14 mouse cellular contexts compared by ENCODE assay signal in the genomic region with DNA sequence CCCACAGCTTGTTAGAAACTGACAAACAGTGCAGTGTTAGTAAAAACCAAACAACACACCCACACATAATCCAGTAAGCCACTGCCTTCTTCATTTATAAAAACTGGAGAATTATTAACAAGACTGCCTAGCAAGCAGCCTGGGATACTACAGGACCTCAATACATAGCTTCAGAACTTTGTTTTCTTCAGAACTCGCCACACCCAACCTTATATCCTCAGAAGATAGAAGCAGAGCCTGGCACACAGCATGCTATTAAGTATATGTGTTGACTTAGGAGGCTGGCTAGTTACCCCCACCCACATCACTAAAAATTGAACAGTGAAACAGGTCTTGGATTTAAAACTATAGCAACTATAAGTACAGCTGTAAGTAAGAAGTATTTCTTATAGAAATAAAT.
"Had no signal": no experiment of that assay in that cellular context is flagged by ENCODE, and none has a peak within 500 bp of the region (broad histone marks: within the 10 kb centered on the region; RNA-seq: fewer than 3 reads in every experiment).

No protein-coding gene starts in this region.

- H3K4me2 ChIP-seq: kidney, embryonic 15.5 days; limb, embryonic 12.5 days; liver, embryonic 13.5 days; midbrain, embryonic 13.5 days; neural tube, embryonic 15.5 days; stomach, embryonic 15.5 days had no signal

- H3K9ac ChIP-seq: kidney, embryonic 15.5 days; limb, embryonic 12.5 days; liver, embryonic 13.5 days; midbrain, embryonic 13.5 days; neural tube, embryonic 15.5 days; stomach, embryonic 15.5 days had no signal

- H3K4me3 ChIP-seq: kidney, embryonic 15.5 days; limb, embryonic 12.5 days; liver, embryonic 13.5 days; midbrain, embryonic 13.5 days; myocyte; neural tube, embryonic 15.5 days; stomach, embryonic 15.5 days had no signal

- ATAC-seq: inflammation-experienced regulatory T-cells, adult 6 months; lung, postnatal 0 days; midbrain, embryonic 13.5 days had no signal

- H3K27me3 ChIP-seq: kidney, embryonic 15.5 days; limb, embryonic 12.5 days; liver, embryonic 13.5 days; midbrain, embryonic 13.5 days; neural tube, embryonic 15.5 days; stomach, embryonic 15.5 days had no signal

- H3K9me3 ChIP-seq: kidney, embryonic 15.5 days; limb, embryonic 12.5 days; liver, embryonic 13.5 days; midbrain, embryonic 13.5 days; neural tube, embryonic 15.5 days; stomach, embryonic 15.5 days had no signal

- DNase-seq: kidney, adult 2 months; kidney, postnatal 14 days; liver, embryonic 13.5 days; lung, adult 2 months; lung, postnatal 36 days; thymus, postnatal 4 days had no signal

- H3K4me1 ChIP-seq: kidney, embryonic 15.5 days; limb, embryonic 12.5 days; liver, embryonic 13.5 days; stomach, embryonic 15.5 days had no signal

- H3K27ac ChIP-seq: kidney, embryonic 15.5 days; limb, embryonic 12.5 days; liver, embryonic 13.5 days; midbrain, embryonic 13.5 days; neural tube, embryonic 15.5 days had no signal
